25 mouse cellular contexts compared by ENCODE assay signal in the genomic region with DNA sequence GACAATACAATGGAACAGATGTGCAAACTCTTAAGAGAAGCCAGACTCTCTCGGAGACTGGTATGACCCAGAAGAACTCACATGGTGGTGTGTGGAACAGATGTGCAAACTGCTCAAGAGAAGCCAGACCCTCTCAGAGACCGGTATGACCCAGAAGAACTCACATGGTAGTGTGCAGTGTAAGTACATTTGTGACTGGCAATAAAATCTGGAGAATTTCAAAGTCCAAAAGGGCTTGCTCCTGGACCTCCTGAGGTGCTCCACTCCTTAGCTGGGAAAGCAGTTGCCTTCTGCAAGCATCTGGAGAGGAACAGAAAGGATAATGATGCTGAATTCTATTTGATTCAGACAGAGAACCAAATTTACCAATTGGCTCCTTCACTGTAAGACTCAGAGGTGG.
DNase-seq lines count a peak whose midpoint lies in the region; ATAC-seq and TF ChIP-seq lines count a peak whose summit lies in the region.
"Had no signal": no experiment of that assay in that cellular context is flagged by ENCODE, and none has a peak within 500 bp of the region (broad histone marks: within the 10 kb centered on the region; RNA-seq: fewer than 3 reads in every experiment).

No protein-coding gene starts in this region.

- no peaks in the 10 kb centered on the region for H3K27me3 ChIP-seq in kidney, embryonic 15.5 days
- no peaks in the 10 kb centered on the region for H3K27me3 ChIP-seq in intestine, embryonic 15.5 days (replicated peaks)
- H3K27me3 ChIP-seq: forebrain, embryonic 13.5 days; heart, embryonic 13.5 days; Patski had no signal

- 50% methylated on average over 2 of the region's 2 CpGs for WGBS in kidney, embryonic 15.5 days
- 38% methylated on average over 2 of the region's 2 CpGs for WGBS in intestine, embryonic 15.5 days

- H3K9me3 ChIP-seq in kidney, embryonic 15.5 days (replicated peaks) = no peaks in the 10 kb centered on the region
- H3K9me3 ChIP-seq in intestine, embryonic 15.5 days = no peaks in the 10 kb centered on the region
- H3K9me3 ChIP-seq: forebrain, embryonic 10.5 days; forebrain, embryonic 13.5 days; G1E; heart, embryonic 10.5 days; heart, embryonic 13.5 days had no signal

- no peak overlapping the region for H3K27ac ChIP-seq in kidney, embryonic 15.5 days
- no peak overlapping the region for H3K27ac ChIP-seq in intestine, embryonic 15.5 days
- no peak overlapping the region for H3K27ac ChIP-seq in gastrocnemius, adult 2 months
- H3K27ac ChIP-seq: forebrain, embryonic 10.5 days; forebrain, embryonic 13.5 days; heart, adult 2 months; heart, embryonic 13.5 days; hindbrain, embryonic 14.5 days had no signal

- H3K9ac ChIP-seq in kidney, embryonic 15.5 days = no peak overlapping the region
- H3K9ac ChIP-seq in intestine, embryonic 15.5 days = no peak overlapping the region
- H3K9ac ChIP-seq: forebrain, embryonic 13.5 days; heart, embryonic 13.5 days; hindbrain, embryonic 14.5 days had no signal

- intact Hi-C loops in gastrocnemius, adult 2 months (cut with DNase I) = no loop called here

- ATAC-seq in kidney, embryonic 15.5 days (replicated peaks; ENCODE audit: low FRiP score) = no peak
- peak; percentile 66 for ATAC-seq in intestine, embryonic 15.5 days
- ATAC-seq: forebrain, embryonic 13.5 days; forebrain, embryonic 16.5 days; Patski had no signal

- no peaks in the 10 kb centered on the region for H3K36me3 ChIP-seq in kidney, embryonic 15.5 days
- H3K36me3 ChIP-seq in intestine, embryonic 15.5 days = no peaks in the 10 kb centered on the region
- H3K36me3 ChIP-seq: forebrain, embryonic 10.5 days; G1E; heart, embryonic 10.5 days; heart, embryonic 13.5 days had no signal

- TF ChIP-seq CTCF in gastrocnemius, adult 2 months (IDR thresholded peaks at IDR 0.05) = no peak

- H3K4me3 ChIP-seq in kidney, embryonic 15.5 days (replicated peaks) = no peak overlapping the region
- H3K4me3 ChIP-seq in intestine, embryonic 15.5 days (replicated peaks) = no peak overlapping the region
- H3K4me3 ChIP-seq in gastrocnemius, adult 2 months = no peak overlapping the region
- H3K4me3 ChIP-seq: forebrain, embryonic 10.5 days; forebrain, embryonic 13.5 days; heart, adult 2 months; heart, embryonic 10.5 days; heart, embryonic 13.5 days had no signal

- peak; percentile 17 for DNase-seq in kidney, adult 8-10 months
- DNase-seq in mesoderm, embryonic 11.5 days (ENCODE audit: low read depth, low spot score) = peak; percentile 13
- no peak for DNase-seq in frontal cortex, adult 2 months (ENCODE audit: extremely low spot score in 1 of 2, low spot score in 1 of 2)
- no peak for DNase-seq in gastrocnemius, adult 2 months
- DNase-seq: adrenal gland, postnatal 10 days; adrenal gland, postnatal 36 days; B cell, adult 2 months; cerebellum, adult 18-20 months; cerebellum, adult 9-10 months; cerebellum, postnatal 14 days; gastrocnemius, postnatal 10 days; gastrocnemius, postnatal 36 days; heart, adult 2 months; heart, postnatal 14 days; heart, postnatal 4 days had no signal

- peaks cover 9% of the 10 kb centered on the region for H3K4me1 ChIP-seq in kidney, embryonic 15.5 days
- H3K4me1 ChIP-seq in intestine, embryonic 15.5 days (replicated peaks) = peaks cover 7% of the 10 kb centered on the region; the same call in 1 of the 2 replicates

- no peak overlapping the region for H3K4me2 ChIP-seq in kidney, embryonic 15.5 days
- H3K4me2 ChIP-seq in intestine, embryonic 15.5 days (replicated peaks) = no peak overlapping the region
- H3K4me2 ChIP-seq: forebrain, embryonic 13.5 days; heart, embryonic 13.5 days; hindbrain, embryonic 14.5 days had no signal

Comparison
In these comparisons a context has a peak if more than half of its experiments do, and no peak if none do; other contexts are left out.
1. DNase-seq: peak in kidney, adult 8-10 months (2 of 2) and mesoderm, embryonic 11.5 days (single experiment); none in frontal cortex, adult 2 months (0 of 2) and gastrocnemius, adult 2 months (single experiment).